Mouse (Mus musculus) liver, embryonic 14.5 days (tissue): Measurements from ENCODE around the gene Rin1. TPM values are rescaled to one million over a fixed set of nuclear protein-coding genes. Genes with fewer than 3 reads are reported as not detected.

ENCODE experiments used
- ATAC-seq: fragments of 200-750 bp; cut with Nextera tagmentation; 2 replicates; pipeline ENCODE4 v1.8.0; 2017; ENCODE audit warnings: moderate number of reproducible peaks, mild to moderate bottlenecking, moderate library complexity; ENCODE audit not compliant: insufficient read depth
- DNase-seq, 3 experiments: peaks; one replicate each; pipeline ENCODE4 v3.0.0-alpha.2; 2012 to 2013; ENCODE audit warnings: low read depth in 3 of 3, low spot score in 3 of 3
- H3K27ac ChIP-seq: fragments of 300-500 bp; sonication (generic); 2 replicates; pipeline ENCODE4 v1.5.1; 2014; ENCODE audit warnings: moderate library complexity, mild to moderate bottlenecking, control low read depth, inconsistent platforms
- H3K27me3 ChIP-seq: fragments of 300-500 bp; sonication (generic); 2 replicates; pipeline ENCODE4 v1.6.1; 2014; ENCODE audit warnings: mild to moderate bottlenecking, low read length, moderate library complexity; ENCODE audit not compliant: control insufficient read depth, insufficient read depth
- H3K36me3 ChIP-seq: fragments of 300-500 bp; sonication (generic); replicated peaks from 2 replicates; pipeline ENCODE4 v1.6.1; 2014; ENCODE audit warnings: low read depth; ENCODE audit not compliant: control insufficient read depth, insufficient read depth
- H3K4me1 ChIP-seq, 2 experiments: fragments of 200-500 bp in 1 of 2; fragments of 300-500 bp in 1 of 2; sonication (generic) in 1 of 2; replicated peaks; 2 replicates each; pipeline ENCODE4 v1.6.1; 2012 to 2014; ENCODE audit warnings: antibody characterized with exemption in 1 of 2, inconsistent platforms in 1 of 2, low read length in 1 of 2; ENCODE audit not compliant: control insufficient read depth in 2 of 2, insufficient read depth in 2 of 2
- H3K4me2 ChIP-seq: fragments of 300-500 bp; sonication (generic); 2 replicates; pipeline ENCODE4 v1.6.1; 2014; ENCODE audit warnings: low read depth, mild to moderate bottlenecking, control low read depth, moderate library complexity
- H3K4me3 ChIP-seq, 2 experiments: fragments of 200-500 bp in 1 of 2; fragments of 300-500 bp in 1 of 2; sonication (generic) in 1 of 2; 2 replicates each; pipeline ENCODE4 v1.5.1; 2012 to 2014; ENCODE audit warnings: low read depth in 2 of 2, low read length in 2 of 2, mild to moderate bottlenecking in 2 of 2, control low read depth in 1 of 2, inconsistent platforms in 1 of 2, moderate library complexity in 1 of 2; ENCODE audit not compliant: insufficient read depth in 1 of 2
- H3K9ac ChIP-seq: fragments of 300-500 bp; sonication (generic); replicated peaks from 2 replicates; pipeline ENCODE4 v1.6.1; 2014; ENCODE audit warnings: mild to moderate bottlenecking, control low read depth, moderate library complexity
- H3K9me3 ChIP-seq: fragments of 300-500 bp; sonication (generic); 2 replicates; pipeline ENCODE4 v1.6.1; 2016; ENCODE audit warnings: low read length, mixed read lengths; ENCODE audit not compliant: control insufficient read depth
- CTCF ChIP-seq: IDR thresholded peaks from 2 replicates; pipeline ENCODE4 v1.5.1; 2016; ENCODE audit warnings: antibody characterized with exemption, low read depth, control low read depth
- EP300 ChIP-seq: IDR thresholded peaks from 2 replicates; pipeline ENCODE4 v1.6.1; 2016; ENCODE audit warnings: antibody characterized with exemption, low read depth
- WGBS: fragments of 180-500 bp; shearing (Covaris S2); extraction: QIAGEN DNeasy Blood & Tissue Kit; methylation state at CpG from one replicate; pipeline ENCODE4 v1.1.7; 2014; ENCODE audit not compliant: insufficient replicate concordance; 5-methylcytosine and 5-hydroxymethylcytosine counted together
- polyA plus RNA-seq, 2 experiments: library from polyadenylated mRNA; depleted of rRNA in 1 of 2; stranded (reverse) in 1 of 2; unstranded in 1 of 2; fragments of >200 nt; fragmentation: Nextera tagmentation in 1 of 2; extraction: Ambion mirVana in 1 of 2; gene quantifications; 2 replicates each; pipeline versions ENCODE4 v1.2.1 to v1.2.3; 2012 to 2014

The Rin1 gene
- polyA plus RNA-seq, 2 experiments = 0.13 to 0.54 TPM

DNA sequence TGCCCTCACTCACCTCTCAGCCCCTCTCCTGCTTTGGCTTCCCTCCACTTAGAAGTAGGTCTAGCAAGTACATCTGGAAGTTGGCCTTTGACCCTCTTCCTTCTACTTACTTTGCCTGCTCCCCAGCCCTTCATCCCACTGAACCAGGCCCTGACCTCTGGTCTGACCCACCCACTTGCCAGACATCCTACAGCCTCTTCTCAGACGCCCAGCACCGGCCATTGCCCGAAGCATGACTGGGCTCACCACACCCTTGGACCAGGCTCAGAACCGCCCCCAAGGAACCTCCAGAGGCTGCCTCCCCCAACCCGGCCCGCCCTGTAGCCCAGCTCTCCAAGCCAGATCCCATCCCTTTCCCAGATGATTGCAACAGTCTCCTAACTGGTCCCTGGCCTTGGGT lies 12.2 kb downstream of the Rin1 start:
- ATAC-seq (no peak), DNase-seq (no peak)
- no peaks in the 10 kb centered on the region; the same call in 1 of the 2 replicates for H3K27me3 ChIP-seq
- no peak for TF ChIP-seq CTCF
- no peak for TF ChIP-seq EP300
- H3K4me3 ChIP-seq = no peak overlapping the region
- peaks cover 8 to 28% of the 10 kb centered on the region in 2 experiments for H3K4me1 ChIP-seq
- no peak overlapping the region for H3K4me2 ChIP-seq
- no peak overlapping the region for H3K27ac ChIP-seq
- no peaks in the 10 kb centered on the region for H3K9me3 ChIP-seq
- WGBS = 70% methylated on average over 6 of the region's 6 CpGs
- H3K9ac ChIP-seq = no peak overlapping the region
- no peaks in the 10 kb centered on the region for H3K36me3 ChIP-seq

DNA sequence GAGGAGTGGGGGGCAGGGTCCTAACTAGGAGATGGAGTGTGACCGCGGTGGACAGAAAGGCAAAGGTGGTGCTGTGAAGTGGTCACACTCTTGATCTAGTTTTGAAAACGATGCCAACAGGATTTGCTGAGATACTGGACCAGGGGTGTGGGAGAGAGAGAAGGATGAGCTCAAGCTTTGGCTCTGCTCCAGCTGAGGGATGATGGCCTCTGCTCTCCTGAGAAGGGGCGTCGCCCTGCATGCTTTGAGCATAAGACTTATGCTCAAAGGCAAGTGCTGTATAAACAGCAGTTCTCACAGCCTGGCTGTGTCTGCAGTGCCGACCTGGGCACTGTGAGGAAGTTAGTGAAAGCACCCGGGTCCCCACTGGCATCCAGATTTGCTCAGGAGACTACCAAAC lies 14.8 kb downstream of the Rin1 start:
- 53% methylated on average over 7 of the region's 7 CpGs for WGBS
- H3K27me3 ChIP-seq = peaks cover 15% of the 10 kb centered on the region
- no peak for ATAC-seq
- H3K27ac ChIP-seq = no peak overlapping the region
- H3K9ac ChIP-seq = no peak overlapping the region
- no peaks in the 10 kb centered on the region for H3K36me3 ChIP-seq
- TF ChIP-seq EP300 (no peak), CTCF (no peak)
- DNase-seq = no peak
- H3K4me3 ChIP-seq = no peak overlapping the region
- no peaks in the 10 kb centered on the region for H3K9me3 ChIP-seq
- H3K4me2 ChIP-seq = no peak overlapping the region
- peaks cover 14 to 21% of the 10 kb centered on the region in 2 experiments for H3K4me1 ChIP-seq

DNA sequence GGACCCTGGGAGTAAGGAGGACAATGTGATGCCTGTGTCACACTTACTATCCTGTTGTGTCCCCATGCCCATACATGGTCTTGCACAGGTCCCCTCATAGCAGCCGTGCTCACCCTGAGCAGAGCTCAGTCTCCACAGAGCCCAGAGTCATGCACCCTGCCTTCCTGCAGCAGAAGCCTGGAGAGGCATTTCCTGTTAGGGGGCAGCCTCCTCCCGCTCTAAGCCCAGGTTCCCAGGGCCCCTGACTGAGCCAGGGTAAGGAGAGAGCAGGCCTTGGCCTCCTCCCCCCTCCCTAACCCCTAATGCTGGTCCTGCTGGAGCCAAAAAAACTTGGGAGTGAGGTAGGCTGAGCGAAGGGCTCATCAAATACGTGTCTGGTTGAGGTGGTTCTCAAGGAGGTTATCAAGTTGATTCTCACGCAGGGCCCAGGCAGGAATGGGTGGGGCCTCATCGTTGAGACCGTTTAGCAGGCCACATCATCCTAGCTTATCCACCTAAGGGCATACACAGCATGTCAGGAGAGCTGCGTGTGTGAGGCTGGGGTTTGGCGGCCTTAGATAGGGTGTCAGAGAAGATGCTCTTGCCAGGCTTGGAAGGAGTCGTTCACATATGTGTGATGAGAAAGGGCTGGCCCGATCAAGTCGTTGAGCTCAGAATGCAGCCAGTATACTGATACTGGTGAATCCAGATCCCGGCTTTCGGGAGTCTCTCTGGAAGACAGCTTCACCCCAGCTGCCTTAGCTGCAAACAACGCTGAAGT lies 16.9 kb downstream of the Rin1 start:
- Histone ChIP-seq H3K9ac (peak overlapping the region; percentile 55), H3K27me3 (peaks cover 16% of the 10 kb centered on the region), H3K4me2 (peak overlapping the region; percentile 79), H3K4me3 (peak overlapping the region in 1 of 2 experiments; percentile 51; a peak in 1 of 4 replicates), H3K36me3 (no peaks in the 10 kb centered on the region), H3K9me3 (no peaks in the 10 kb centered on the region), H3K27ac (peak overlapping the region; percentile 74), H3K4me1 (peaks cover 23 to 24% of the 10 kb centered on the region in 2 experiments)
- ATAC-seq = peak; percentile 87
- TF ChIP-seq EP300 (peak; percentile 56), CTCF (no peak)
- 1% methylated on average over 15 of the region's 15 CpGs for WGBS
- peak; percentile 65 to 72 (median 71) for DNase-seq

DNA sequence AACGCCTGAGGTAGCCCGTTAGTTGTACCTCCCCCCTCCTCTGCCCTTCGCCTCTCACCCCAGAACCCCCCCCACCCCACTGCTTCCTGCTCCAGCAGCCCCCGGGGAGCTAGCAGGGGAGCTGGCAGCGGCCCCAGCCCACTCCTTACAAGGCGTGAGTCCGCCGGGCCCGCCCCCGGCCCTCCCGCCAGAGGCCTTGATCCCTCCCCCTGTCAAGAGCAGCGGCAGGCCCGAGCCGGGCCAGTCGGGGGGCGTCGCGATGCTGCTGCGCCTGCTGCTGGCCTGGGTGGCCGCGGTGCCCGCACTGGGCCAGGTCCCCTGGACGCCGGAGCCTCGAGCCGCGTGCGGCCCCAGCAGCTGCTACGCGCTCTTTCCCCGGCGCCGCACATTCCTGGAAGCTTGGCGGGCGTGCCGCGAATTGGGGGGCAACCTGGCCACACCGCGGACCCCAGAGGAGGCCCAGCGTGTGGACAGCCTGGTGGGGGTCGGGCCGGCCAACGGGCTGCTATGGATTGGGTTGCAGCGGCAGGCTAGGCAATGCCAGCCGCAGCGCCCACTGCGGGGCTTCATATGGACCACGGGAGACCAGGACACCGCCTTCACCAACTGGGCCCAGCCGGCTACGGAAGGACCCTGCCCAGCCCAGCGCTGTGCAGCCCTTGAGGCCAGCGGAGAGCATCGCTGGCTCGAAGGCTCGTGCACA lies 17.7 kb downstream of the Rin1 start, which contains the start of gene Cd248:
Gene Cd248, plus strand, starts transcription at position 212 of the 703 bp plus-strand sequence.
- TF ChIP-seq EP300 (no peak), CTCF (no peak)
- Histone ChIP-seq H3K9ac (peak within 1 kb of the TSS; percentile 55), H3K27me3 (peaks cover 16% of the 10 kb centered on the region), H3K9me3 (no peaks in the 10 kb centered on the region), H3K27ac (peak within 1 kb of the TSS; percentile 74), H3K4me1 (peaks cover 30 to 31% of the 10 kb centered on the region in 2 experiments), H3K36me3 (no peaks in the 10 kb centered on the region), H3K4me2 (peak within 1 kb of the TSS; percentile 79), H3K4me3 (peak within 1 kb of the TSS; percentile 15 to 51)
- ATAC-seq (peak; percentile 21; the same call in 1 of the 2 replicates), DNase-seq (no peak)
- 2% methylated on average over 56 of the region's 56 CpGs for WGBS
